Mouse (Mus musculus): ENCODE measurements around the gene 1600012H06Rik.
"Not testable (repeated sequence)": the region's sequence is repeated elsewhere in the genome, so short reads cannot be mapped to it uniquely, and the experiment has no call there.

The 1600012H06Rik gene

DNA sequence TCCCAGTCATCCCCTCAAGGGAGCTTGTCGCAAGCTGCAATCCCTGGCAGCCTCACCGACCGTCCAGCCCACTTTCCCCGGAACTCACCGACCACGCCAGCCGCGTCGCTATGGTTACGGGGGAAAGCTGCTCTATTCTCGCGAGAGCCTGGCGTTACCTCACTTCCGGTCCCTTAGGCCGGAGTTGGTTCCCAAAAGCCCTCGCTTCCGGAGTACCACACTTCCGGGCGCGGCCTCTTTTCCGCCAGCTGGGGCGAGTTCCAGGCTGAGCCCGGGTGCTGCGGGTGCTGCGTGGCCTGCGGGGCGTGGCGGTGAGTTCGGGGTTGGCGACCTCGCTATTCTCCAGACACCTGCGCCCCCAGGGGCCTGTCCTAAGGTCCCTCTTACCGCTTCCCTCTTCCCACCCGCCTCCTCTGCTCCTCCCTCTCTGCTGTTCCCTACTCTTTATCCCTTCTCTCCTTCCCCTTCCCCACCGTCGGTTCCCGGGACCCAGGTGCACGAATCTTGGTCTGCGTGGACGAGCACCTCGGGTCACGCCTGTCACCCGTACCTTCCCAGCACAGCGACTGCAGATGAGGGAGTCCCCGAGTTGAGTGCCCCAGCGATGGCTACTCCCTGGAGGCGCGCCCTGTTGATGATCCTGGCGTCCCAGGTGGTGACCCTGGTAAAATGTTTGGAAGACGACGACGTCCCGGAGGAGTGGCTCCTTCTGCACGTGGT is at the start of gene 1600012H06Rik, which contains the start of gene Wdr27:
1600012H06Rik (plus strand) TSS at position 176 of the 720 bp plus-strand sequence.
Wdr27 (minus strand) TSS at position 150 of the 720 bp plus-strand sequence.
- DNase-seq (ENCODE audit: extremely low read depth, low read depth, low spot score) = no peak

GRCm38 (mm10) chr17:14895058-14895457 is 47.9 kb upstream of the 1600012H06Rik start:
- DNase-seq (ENCODE audit: extremely low read depth, low read depth, low spot score) = not testable (repeated sequence)

DNA sequence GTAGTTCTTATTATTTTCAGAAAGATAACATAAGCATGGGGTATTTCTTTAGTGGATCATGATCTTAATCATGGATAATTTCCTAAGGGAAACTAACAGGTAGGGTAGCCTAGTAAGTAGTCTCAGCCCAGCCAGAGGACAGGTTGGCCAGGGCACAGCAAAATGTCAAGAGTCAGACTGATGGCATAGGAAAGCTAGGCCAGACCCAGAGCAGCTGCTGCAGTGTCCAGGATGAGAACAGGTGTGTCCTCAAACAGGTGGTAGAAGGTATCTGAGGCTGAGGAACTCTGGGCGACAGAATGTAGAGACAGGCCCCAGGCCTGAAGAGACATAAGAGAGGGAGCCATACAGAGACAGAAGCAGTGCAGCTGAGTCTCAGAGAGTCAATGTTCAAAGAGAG is 44.0 kb upstream of the 1600012H06Rik start:
- DNase-seq (ENCODE audit: extremely low read depth, low read depth, low spot score) = no peak

DNA sequence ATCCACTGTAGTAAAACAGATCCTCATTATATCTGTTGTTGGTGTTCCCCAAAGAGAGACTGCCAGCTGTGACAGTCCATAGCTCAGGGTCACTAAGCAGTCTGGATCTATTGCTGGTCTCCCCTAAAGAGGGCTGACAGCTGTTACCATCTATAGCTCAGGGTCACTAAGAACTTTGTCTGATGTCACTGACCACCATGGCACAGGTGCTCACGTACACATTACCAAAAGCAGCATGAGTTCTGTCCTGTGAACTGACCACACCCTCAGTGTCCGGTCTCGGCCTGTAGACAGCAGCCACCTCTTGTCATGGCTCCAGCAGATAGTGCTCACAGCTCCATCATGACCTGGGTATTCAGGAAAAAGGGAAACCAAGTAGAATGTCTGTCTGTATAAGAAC is 39.8 kb upstream of the 1600012H06Rik start:
- no peak for DNase-seq (ENCODE audit: extremely low read depth, low read depth, low spot score)

DNA sequence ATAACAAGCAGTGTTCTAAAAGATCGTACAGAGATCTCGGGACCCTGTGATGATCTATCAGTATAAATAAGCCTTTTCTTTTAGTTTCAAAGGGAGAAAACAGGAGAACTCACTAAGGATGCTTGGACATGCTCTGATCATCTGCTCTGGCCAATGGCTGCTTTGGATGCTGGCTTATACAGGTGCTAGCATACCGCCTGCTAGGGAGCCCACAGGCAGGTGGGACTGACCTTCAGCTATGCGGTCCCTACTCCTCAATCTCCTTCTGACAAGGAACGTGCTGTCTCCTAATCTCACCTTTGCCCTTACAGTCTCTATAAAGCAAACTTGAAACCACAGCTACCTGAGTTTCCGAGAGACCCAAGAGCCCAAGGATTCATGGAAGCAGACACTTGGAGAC is 38.8 kb upstream of the 1600012H06Rik start:
- no peak for DNase-seq (ENCODE audit: extremely low read depth, low read depth, low spot score)

DNA sequence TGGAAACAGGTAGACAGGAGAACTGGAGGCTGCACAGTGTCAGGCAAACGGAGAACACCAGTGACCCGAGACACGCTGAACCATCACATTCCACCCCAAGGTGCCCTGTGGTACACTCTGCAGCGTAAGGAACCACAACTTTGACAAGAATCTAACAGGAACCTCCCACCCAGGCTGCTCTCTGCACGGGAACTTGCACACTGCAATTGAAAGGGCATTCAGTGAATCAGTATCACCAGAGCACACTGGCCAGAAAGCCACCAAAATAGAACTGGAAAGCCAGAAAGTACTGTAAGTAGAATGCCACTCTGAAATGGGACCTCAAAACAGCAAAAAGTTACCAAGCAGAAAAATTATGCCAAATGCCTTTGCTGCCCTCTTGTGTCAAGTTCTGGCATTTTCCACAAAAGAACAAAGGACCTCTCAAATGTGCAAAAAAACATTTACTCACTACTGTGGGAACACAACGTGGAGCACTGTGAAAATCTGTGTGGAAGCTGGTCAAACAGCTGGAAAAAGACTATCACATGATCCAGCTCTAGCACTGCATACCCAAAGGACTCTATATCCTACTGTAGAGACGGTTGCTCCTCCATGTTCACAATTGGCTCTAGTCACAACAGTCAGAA is 38.2 kb upstream of the 1600012H06Rik start:
- DNase-seq (ENCODE audit: extremely low read depth, low read depth, low spot score) = no peak

- no peak for DNase-seq (ENCODE audit: extremely low read depth, low read depth, low spot score)
Measured at GRCm38 (mm10) chr17:14906611-14907010, 36.4 kb upstream of the 1600012H06Rik start.

- DNase-seq (ENCODE audit: extremely low read depth, low read depth, low spot score) = no peak
Measured at GRCm38 (mm10) chr17:14907136-14907535, 35.8 kb upstream of the 1600012H06Rik start.

DNA sequence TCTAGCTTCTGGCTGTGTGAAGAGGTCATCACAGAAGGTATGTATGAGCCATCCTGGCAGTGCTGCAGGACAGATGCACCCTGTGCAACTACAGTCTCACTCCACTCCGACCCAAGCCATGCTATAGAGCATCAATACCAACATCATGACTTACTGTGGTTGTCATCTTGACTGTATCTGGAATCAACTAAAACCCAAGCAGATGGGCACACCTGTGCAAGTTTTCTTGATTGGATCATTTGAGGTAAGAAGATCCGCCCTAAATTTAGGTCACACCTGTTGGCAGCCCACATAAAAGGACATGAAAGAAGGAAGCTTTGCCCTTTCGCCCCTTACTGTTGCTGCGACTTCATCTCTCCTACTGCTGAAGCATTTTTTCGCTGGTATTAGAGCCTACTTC is 33.7 kb upstream of the 1600012H06Rik start:
- DNase-seq (ENCODE audit: extremely low read depth, low read depth, low spot score) = no peak

DNA sequence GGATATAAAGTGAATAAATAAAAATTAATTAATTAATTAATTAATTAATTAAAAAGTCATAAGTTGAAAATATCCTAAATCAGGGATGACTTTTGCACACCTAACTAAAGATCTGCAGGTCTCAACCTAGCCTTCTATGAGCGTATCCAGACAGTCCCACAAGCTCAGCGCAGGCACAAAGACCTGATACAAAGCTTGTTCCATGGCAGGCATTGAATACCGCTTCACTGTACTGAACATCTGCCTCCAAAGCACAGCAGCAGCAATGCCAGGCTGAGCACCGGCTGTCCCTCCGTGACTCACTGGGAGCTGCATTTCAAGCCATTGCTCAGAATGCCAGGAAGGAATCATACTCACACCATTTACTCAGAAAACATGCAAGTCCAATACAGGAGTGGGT is 32.2 kb upstream of the 1600012H06Rik start:
- DNase-seq (ENCODE audit: extremely low read depth, low read depth, low spot score) = no peak

- no peak for DNase-seq (ENCODE audit: extremely low read depth, low read depth, low spot score)
Measured at GRCm38 (mm10) chr17:14912420-14912819, 30.6 kb upstream of the 1600012H06Rik start.

GRCm38 (mm10) chr17:14912981-14913380 is 30.0 kb upstream of the 1600012H06Rik start:
- no peak for DNase-seq (ENCODE audit: extremely low read depth, low read depth, low spot score)

DNA sequence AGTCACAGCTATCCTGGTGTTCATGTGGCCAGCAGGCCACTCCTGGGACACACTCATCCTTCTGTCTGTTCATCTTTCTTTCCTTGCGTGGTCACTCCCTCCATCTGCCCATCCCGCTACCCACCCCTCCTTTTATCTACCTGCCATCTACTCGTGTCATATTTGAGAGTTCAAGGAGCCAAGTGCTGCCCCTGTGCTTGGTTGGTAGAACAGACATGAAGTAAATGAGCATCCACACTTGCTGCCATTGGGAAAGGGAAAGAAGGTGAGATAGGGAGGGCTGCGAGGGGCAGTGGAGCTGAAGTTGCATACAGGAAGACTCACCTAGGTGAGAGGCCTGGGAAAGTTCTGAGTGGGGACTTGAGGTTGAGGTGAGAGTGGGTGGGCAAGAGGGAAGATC is 28.6 kb upstream of the 1600012H06Rik start:
- no peak for DNase-seq (ENCODE audit: extremely low read depth, low read depth, low spot score)

DNA sequence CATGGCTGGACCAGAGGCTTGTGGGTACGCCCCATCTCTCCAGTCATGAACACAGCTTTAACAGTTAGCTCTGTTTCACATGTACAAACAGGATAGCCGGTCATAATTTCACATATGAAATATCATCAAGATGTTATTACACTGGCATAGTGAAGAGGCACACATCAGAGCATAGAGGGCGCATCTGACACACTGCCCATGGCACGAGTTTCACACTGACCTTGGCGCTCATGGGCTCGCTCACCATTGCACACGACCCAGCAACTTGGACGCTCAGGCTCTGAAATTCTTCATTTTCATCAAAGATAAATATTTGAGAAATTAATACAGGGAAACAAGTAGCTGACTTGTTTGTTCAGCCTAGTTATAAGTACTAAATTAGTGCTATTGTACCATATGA is 25.1 kb upstream of the 1600012H06Rik start:
- DNase-seq (ENCODE audit: extremely low read depth, low read depth, low spot score) = no peak

GRCm38 (mm10) chr17:14921582-14921981 is 21.4 kb upstream of the 1600012H06Rik start:
- no peak for DNase-seq (ENCODE audit: extremely low read depth, low read depth, low spot score)

DNA sequence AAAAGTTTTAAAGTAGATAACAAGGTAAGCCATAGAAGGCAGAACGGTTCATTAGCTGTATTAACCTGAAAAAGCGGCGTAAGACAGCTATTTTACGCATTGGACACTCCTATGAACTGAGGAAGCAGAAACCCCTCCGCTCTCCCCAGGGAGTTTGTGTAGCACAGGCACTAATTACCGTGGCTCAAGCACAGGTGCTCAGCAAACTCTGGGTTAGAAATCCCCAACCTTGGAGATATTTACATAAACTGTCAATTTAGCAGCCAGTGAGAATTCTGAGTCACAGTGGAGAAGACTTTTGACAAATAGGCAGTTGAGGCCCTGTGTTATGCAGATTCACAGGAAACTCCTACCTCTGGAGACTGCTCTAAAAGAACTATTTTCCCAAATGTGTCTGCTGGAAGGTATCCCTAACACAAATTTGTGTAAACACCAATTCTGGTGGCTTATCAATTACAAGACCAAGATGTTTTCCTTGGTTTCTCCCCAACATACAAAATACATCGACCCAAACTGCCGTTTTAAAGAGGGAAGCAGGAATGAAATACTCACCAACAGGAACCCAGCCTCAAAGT is 15.3 kb upstream of the 1600012H06Rik start:
- no peak for DNase-seq (ENCODE audit: extremely low read depth, low read depth, low spot score)

GRCm38 (mm10) chr17:14928631-14929030 is 14.4 kb upstream of the 1600012H06Rik start:
- no peak for DNase-seq (ENCODE audit: extremely low read depth, low read depth, low spot score)

- no peak for DNase-seq (ENCODE audit: extremely low read depth, low read depth, low spot score)
Measured at GRCm38 (mm10) chr17:14930697-14931096, 12.3 kb upstream of the 1600012H06Rik start.

- DNase-seq (ENCODE audit: extremely low read depth, low read depth, low spot score) = no peak
Measured at GRCm38 (mm10) chr17:14931469-14931868, 11.5 kb upstream of the 1600012H06Rik start.

DNA sequence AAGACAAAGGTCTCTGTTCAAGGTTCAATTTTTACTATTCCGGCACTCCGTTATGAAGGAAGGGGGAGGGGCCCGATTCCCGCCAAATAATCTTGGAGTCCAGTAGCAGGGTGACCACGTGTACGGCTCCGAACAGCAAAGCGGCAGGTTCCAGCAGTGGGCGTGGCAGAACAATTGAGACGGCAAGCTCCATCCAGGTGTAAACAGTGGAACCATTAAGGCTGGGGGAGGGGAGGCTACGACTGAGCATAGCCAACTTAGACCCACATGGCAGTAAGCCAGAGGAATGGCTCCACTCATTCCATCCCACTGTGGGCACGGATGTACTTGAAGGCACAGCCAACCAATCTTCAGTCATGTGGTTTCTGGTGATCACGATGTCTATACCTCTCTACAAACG is 7.7 kb upstream of the 1600012H06Rik start:
- not testable (repeated sequence) for DNase-seq (ENCODE audit: extremely low read depth, low read depth, low spot score)

DNA sequence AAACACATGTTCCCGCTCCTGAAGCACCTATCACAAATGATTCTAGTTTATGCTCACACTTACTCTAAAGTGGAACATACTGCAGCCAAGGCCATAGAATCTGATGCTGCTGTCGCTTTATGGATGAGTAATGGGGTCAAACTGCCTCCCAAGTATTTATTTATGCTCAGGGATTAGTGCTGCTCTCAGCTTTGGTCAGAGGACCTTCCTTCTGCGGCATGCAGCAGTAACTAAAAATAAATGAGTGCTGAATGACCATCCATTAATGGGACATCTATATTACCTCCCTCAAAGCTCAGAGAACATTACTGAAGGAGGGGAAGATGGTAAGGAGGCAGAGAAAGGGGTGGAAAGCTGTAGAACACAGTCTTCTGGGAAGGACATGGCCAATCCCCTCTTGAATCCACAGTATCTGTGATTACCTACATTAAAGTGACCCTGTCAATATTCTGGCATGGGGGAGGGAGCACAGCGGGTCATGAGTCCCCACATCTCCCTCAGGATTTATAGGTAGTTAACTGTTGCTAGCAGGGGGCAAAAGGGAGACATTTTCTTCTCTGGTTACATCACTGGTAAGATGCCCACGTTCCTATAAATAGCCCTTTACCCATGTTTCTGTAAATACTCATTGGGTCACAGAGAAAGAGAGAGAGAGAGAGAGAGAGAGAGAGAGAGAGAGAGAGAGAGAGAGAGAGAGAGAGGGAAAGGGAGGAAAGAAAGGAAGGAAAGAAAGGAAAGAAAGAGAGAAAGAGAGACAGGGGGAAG is 7.0 kb upstream of the 1600012H06Rik start:
- no peak for DNase-seq (ENCODE audit: extremely low read depth, low read depth, low spot score)

Measured in fat pad, adult 2 months (tissue).